Mouse (Mus musculus) gastrocnemius, postnatal 10 days (tissue): ENCODE measurements around the gene Ntrk3. TPM values are rescaled to one million over a fixed set of nuclear protein-coding genes. Genes with fewer than 3 reads are reported as not detected.

Experiments
- DNase-seq: peaks from one replicate; pipeline ENCODE4 v3.0.0; 2021; ENCODE audit warnings: mixed read lengths
- total RNA-seq, 2 experiments: library from RNA; stranded (reverse); gene quantifications; 2 replicates each; pipeline ENCODE4 v1.2.3; 2021

The Ntrk3 gene
- total RNA-seq, 2 experiments from 2014 or later: 3.1 to 3.7 TPM

DNA sequence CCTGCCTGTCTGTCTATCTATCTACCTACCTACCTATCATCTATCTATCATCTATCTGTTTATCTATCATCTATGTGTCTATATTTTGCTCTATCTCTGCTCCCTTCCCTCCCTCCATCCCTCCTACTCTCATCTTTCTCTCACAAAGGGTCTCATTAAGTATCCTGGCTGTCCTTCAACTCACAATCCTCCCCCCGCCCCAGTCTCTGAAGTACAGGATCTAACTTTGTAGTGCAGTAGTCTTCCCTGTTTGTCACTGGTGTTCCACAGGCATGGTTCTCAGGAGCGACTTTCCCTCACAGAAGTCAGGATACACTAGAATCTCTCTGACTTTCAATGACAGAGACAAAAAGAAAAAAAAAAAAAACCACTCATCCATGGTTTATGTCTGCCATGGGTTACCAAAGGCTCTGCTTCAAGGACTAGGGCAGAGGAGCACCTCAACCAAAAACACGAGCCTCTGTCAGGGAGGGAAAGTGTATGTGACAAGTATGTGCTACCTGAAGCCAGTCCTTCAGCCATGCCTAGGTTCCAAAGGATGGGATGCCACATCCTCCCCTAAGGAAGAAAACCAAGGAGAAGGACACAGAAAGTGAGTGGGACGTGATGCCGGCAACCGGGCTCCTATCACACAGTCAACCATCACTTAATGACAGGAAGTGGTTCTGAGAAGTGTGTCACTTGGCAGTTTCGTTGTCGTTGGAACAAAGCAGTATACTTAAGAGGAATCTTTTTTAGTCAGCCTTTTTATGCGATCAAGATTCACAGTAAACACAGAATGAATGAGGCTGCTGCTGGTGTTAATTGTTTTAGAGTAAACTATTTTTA is 16.6 kb downstream of the Ntrk3 start:
- DNase-seq: no peak

DNA sequence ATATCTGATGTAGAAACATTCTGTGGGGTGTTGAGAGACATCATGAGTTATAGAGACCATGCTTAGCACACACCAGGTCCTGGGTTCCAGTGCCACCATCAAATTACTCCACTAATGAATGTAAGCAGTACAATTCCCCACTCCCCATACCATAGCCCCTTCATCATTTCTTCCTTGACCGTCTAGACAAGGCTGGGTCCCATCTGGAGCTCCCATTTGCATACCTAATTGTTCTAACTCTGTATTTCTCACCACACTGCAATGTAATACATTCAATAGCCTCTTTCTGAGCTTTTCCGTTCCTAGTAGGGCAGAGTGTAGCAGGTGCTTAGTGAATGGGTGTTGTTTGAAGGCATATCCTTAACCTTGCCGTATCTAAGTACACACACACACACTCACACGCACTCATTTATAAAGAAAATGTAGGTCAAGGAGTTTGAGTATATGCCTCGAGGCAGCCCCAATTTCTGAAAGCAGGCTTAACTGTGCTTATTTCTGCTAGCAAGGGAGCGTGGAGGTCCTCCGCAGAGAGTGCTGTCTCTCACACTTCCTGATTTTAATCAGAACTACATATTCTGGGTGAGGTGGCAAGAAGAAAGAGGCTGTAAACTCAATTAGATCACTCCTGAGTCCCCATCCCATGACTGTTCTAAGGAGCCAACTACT is 17.9 kb downstream of the Ntrk3 start:
- no peak for DNase-seq

DNA sequence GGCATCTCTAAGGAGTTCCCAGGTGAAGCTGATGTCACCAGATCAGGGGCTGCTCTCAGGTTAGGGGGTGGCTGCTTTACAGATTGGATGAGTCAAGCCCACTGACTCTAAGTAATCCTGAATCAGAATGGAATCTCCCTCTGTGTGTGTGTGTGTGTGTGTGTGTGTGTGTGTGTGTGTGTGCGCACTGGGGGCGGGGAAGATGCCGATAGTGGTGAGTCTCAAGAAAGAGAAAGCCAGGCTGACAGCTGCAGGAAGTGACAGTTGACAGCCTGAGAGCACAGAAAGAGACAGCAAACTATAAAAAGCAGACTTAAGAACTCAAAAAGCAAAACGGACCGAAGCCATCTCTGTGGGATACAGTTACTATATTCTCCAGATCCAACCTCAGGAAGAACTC is 18.7 kb downstream of the Ntrk3 start:
- DNase-seq: no peak

- no peak for DNase-seq
These were observed 19.6 kb downstream of the Ntrk3 start for GRCm38 (mm10) chr7:78718191-78718609.

DNA sequence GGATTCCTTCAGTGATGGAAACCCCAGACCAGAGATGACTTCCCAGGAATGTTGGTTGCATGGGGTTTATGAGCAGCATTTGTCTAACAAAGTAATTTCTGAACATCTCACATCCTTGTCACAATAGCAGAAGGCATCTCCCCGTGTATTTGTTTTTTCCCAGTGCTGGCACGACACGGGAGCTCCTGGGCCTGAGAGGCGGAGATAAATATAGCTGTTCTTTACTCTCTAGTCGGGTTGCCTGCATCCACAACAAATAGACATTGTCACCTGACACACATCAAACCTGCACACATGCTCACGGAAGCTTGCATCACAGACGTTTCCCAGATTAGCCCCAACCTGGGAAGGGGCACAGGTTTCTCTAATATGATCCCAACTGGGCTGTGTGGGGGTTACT is 30.1 kb downstream of the Ntrk3 start:
- no peak for DNase-seq

DNA sequence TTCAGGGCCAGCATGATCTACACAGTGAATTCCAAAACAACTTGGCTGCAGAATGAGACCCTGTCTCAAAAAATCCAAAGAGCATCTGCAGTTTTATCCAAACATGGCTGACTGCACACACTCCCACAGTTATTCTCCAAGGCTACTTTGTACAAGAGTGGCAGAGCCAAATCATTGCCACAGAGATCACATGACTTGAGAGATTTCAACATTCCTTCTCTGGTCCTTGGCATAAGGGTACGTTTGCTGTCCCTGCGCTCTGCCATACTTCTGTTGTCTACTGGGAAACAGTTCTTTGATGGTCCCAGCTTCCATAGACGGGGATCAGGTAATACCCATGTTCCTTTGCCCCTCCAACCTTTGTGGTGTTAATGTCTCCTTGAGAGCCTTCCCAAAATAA is 30.7 kb downstream of the Ntrk3 start:
- DNase-seq: no peak

DNA sequence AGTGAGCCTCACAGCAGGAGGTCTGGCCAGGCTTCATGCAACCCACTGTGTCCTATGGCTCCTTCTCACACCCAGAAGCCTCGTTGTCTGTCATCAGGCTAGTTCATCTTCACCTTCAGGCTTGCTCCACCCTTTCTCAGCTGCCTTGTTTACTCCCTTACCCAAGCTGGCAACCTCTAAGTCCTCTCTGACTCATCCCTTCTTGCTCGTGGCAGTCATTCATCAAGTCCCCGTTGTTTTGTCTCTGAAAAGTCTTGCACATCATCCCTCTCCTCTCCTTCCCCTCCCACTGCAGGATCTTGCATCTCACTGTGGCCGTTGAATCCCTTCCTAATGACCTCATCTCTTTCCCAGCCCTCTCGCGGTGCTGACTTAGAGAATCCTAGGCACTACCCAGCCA is 35.1 kb downstream of the Ntrk3 start:
- DNase-seq: no peak

DNA sequence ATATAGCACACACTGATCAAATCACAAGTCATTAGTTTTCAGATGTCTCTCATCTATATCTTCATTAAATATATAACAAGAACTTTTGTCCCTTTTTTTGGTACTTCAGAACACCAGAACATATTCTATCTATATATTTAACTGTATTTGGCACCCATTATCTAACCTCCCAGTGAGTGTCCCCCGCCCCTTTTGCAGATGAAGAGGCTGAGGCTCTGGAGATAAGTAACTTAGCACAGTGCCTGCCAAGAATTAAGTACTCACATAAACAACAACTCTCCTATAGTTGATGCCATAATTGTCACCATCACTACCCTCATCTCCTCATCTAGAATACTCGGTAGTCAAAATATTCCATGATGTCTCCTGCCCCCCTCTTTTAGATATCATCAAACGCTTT is 42.6 kb downstream of the Ntrk3 start:
- no peak for DNase-seq

- no peak for DNase-seq
These were observed 44.7 kb downstream of the Ntrk3 start for GRCm38 (mm10) chr7:78693148-78693547.

DNA sequence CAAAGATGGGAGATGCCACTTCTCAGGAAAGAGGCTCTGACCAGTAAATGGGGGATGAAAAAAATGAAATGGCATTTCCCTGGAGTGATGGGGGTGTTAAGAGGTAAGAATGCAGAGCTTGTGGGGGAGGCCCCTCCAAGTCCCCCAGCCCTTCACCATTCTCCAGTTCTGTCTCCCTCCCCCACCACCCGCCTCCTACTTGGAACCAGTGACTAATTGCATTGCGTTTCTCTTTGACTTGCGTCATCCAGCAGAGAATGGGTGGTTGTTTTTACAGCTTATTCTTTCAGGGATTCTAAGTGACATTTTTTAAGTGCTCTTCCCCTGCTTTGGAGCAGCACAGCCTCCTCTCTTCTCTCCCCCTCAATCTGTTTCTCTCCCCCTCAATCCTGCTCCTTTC is 46.9 kb downstream of the Ntrk3 start:
- no peak for DNase-seq

GRCm38 (mm10) chr7:78684943-78685342 is 52.9 kb downstream of the Ntrk3 start:
- DNase-seq: no peak

GRCm38 (mm10) chr7:78680871-78681270 is 56.9 kb downstream of the Ntrk3 start:
- DNase-seq: no peak

DNA sequence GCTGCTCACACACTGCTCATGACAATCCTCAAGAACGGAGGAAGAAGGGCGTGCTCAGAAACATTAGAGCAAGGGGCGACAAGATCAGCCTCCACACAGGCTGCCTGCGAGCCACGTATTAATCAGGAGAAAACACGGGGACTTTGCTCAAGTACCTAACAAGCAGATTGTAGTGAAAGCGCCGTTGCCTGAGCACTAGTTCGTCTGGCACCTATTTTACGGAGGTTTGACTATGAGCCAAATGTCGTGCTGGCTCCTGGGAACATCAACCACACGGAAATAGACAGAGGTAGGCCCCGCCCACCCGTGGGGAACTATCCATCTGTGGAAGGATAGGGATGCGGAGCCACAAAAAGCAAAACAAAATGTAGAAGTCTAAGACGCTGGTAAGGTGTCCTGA is 68.4 kb downstream of the Ntrk3 start:
- DNase-seq: no peak

DNA sequence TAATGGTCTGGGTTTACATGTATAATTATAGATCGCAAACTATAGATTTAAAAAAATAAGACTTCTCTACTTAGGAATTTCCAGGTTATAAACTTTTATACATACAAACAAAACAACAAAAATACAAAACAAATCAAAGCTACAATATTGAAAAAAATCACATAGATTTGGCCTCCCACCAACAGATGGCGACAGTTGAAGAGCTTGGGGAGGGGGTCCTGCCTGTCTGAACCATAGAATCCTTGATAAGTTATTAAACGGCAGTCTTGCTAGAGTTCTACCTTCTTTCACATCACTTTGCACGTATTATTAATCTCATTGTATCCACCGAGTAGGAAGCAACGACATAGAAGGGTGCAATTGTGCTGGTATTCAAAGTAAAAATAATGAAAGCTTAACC is 68.9 kb downstream of the Ntrk3 start:
- no peak for DNase-seq

GRCm38 (mm10) chr7:78668003-78668635 is 69.7 kb downstream of the Ntrk3 start:
- DNase-seq: no peak

- no peak for DNase-seq
These were observed 77.0 kb downstream of the Ntrk3 start for GRCm38 (mm10) chr7:78660832-78661231.

GRCm38 (mm10) chr7:78659846-78660245 is 78.0 kb downstream of the Ntrk3 start:
- no peak for DNase-seq

DNA sequence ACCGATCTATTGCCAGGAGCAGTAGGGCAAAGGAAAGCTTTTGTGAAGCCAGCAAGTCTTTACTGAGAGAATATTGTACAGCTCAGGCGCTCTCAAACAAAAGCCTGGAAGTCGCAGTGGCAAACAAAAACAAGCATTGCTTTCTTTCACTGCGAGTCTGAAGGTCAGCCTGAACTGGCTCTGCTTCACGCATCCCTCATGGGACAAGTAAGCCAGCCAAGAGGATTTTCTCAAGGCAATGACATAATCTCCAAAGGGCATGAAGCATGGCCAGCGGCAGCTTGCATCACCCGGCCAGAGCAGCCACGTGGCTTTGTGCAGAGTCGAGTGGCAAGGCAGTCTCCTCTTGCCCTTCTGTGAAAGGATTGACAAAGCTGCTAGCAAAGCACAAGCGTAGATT is 79.8 kb downstream of the Ntrk3 start:
- DNase-seq: peak; percentile 9

DNA sequence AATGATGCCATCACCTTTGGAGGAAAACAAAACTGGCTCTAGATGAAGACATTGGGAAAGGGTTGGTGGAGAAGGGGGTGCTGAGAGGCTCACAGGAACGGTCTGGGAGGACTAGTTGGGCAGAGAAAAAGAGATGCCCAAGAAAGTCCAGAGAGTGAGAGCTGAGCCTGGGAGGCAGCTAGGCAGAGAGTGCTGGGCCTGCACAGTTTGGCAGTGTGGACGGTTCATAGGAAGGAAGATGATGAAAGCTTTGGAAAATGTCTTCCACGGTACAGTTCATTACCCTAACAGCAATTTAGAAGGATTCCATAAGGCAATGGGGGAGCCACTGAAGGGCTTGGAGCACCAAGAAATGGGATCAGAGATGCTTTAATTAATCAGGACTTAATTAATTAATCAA is 81.6 kb downstream of the Ntrk3 start:
- DNase-seq: no peak

GRCm38 (mm10) chr7:78653686-78654085 is 84.1 kb downstream of the Ntrk3 start:
- no peak for DNase-seq

GRCm38 (mm10) chr7:78652296-78652695 is 85.5 kb downstream of the Ntrk3 start:
- no peak for DNase-seq

- DNase-seq: no peak
These were observed 86.3 kb downstream of the Ntrk3 start for GRCm38 (mm10) chr7:78651540-78651939.

DNA sequence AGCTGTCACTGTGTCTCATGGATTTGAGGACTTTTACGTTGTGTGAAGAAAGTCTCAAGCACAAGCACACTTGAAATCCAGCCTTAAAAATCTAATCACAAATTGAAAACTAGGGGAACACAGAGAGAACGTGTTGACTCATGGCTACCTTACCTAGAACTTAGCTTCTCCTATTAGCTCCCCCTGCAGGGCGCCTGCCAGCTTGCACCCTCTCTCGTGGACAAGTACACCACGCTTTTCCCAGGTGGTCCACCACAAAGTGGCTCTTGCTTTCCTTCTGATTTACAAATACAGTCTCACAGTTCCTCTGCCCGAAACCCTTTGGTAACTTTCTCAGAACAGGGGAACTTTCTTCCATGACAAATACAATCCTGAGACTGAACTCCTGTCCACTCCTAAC is 94.1 kb downstream of the Ntrk3 start:
- DNase-seq: no peak
